Mouse (Mus musculus) small intestine, adult 2 months (tissue): ENCODE measurements around the gene Slc25a47.
"Not testable (repeated sequence)": the region's sequence is repeated elsewhere in the genome, so short reads cannot be mapped to it uniquely, and the experiment has no call there.

Source experiments
- CTCF ChIP-seq: fragments of 200-500 bp; IDR thresholded peaks from 2 replicates; pipeline ENCODE4 v1.5.1; 2012; ENCODE audit warnings: low read depth, mild to moderate bottlenecking, control low read depth, inconsistent platforms, low read length, moderate library complexity, mixed read lengths; ENCODE audit not compliant: insufficient replicate concordance, insufficient read length; ENCODE audit errors: extremely low read depth
- POLR2A ChIP-seq: fragments of 200-500 bp; IDR thresholded peaks from 2 replicates; pipeline ENCODE4 v1.6.1; 2012; ENCODE audit warnings: low read depth, mild to moderate bottlenecking, control low read depth, inconsistent platforms, low read length, moderate library complexity

GRCm38 (mm10) chr12:108848033-108848432 lies 12.2 kb downstream of the Slc25a47 start:
- TF ChIP-seq CTCF: peak; percentile 47; the same call in 1 of the 2 replicates
- not testable (repeated sequence) for TF ChIP-seq POLR2A
